Comparison of ENCODE assay signal across 10 mouse cellular contexts in the genomic region with DNA sequence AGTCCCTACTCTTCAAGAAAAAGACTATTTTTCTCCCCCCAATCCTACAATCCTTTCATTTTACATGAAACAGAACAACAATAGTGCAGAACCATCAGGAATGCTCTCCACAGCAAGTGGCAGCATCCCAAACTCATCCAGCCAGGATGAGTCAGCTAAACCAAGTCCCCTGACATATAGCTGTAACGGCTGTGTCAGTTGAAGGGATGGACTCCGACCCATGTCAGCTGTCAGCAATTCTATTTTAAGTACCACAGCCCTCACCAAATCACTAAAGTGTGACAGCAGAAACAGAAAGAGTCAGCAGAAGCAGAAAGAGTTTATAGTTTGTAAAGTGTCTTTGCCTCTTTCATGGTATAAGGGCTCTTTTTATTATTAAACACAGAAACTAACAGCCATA.
DNase-seq lines count a peak whose midpoint lies in the region; ATAC-seq and TF ChIP-seq lines count a peak whose summit lies in the region.
"Had no signal": no experiment of that assay in that cellular context is flagged by ENCODE, and none has a peak within 500 bp of the region (broad histone marks: within the 10 kb centered on the region; RNA-seq: fewer than 3 reads in every experiment).

No protein-coding gene starts in this region.

- H3K4me2 ChIP-seq in midbrain, postnatal 0 days (ENCODE audit: low read depth, low read length, poor library complexity, severe bottlenecking): no peak overlapping the region
- H3K4me2 ChIP-seq in midbrain, embryonic 15.5 days: no peak overlapping the region
- H3K4me2 ChIP-seq in heart, embryonic 15.5 days: no peak overlapping the region
- H3K4me2 ChIP-seq: forebrain, embryonic 12.5 days had no signal

- DNase-seq in cerebellum, adult 11-12 months: no peak
- DNase-seq in midbrain, postnatal 0 days (ENCODE audit: low spot score): peak; percentile 10
- peak; percentile 56 for DNase-seq in yolk sac, embryonic 10.5 days (ENCODE audit: low spot score)
- DNase-seq in layer of hippocampus, adult 8-10 months (ENCODE audit: low spot score in 2 of 2): no peak
- no peak for DNase-seq in thymus, postnatal 14 days
- DNase-seq: thymus, postnatal 25 days had no signal

- 50% methylated on average over 2 of the region's 2 CpGs for WGBS in midbrain, postnatal 0 days
- 54% methylated on average over 2 of the region's 2 CpGs for WGBS in midbrain, embryonic 15.5 days
- 19% methylated on average over 2 of the region's 2 CpGs for WGBS in heart, embryonic 15.5 days

- H3K27me3 ChIP-seq in midbrain, postnatal 0 days (ENCODE audit: insufficient read depth, low read length): no peaks in the 10 kb centered on the region
- no peaks in the 10 kb centered on the region for H3K27me3 ChIP-seq in midbrain, embryonic 15.5 days (replicated peaks)
- H3K27me3 ChIP-seq in heart, embryonic 15.5 days: no peaks in the 10 kb centered on the region
- H3K27me3 ChIP-seq: forebrain, embryonic 12.5 days had no signal

- no peak for TF ChIP-seq CTCF in midbrain, postnatal 0 days (IDR thresholded peaks at IDR 0.05)

- H3K36me3 ChIP-seq in midbrain, postnatal 0 days (ENCODE audit: insufficient read depth, low read length): no peaks in the 10 kb centered on the region
- H3K36me3 ChIP-seq in midbrain, embryonic 15.5 days (replicated peaks): no peaks in the 10 kb centered on the region
- no peaks in the 10 kb centered on the region for H3K36me3 ChIP-seq in heart, embryonic 15.5 days
- H3K36me3 ChIP-seq: forebrain, embryonic 12.5 days had no signal

- H3K9ac ChIP-seq in midbrain, postnatal 0 days (replicated peaks; ENCODE audit: low read length, poor library complexity, severe bottlenecking): no peak overlapping the region
- H3K9ac ChIP-seq in midbrain, embryonic 15.5 days: no peak overlapping the region
- no peak overlapping the region for H3K9ac ChIP-seq in heart, embryonic 15.5 days
- H3K9ac ChIP-seq: forebrain, embryonic 12.5 days had no signal

- H3K9me3 ChIP-seq in midbrain, postnatal 0 days (ENCODE audit: low read length): no peaks in the 10 kb centered on the region
- H3K9me3 ChIP-seq in midbrain, embryonic 15.5 days: no peaks in the 10 kb centered on the region
- H3K9me3 ChIP-seq in heart, embryonic 15.5 days (replicated peaks): no peaks in the 10 kb centered on the region
- H3K9me3 ChIP-seq: forebrain, embryonic 12.5 days had no signal

- no peak overlapping the region for H3K27ac ChIP-seq in midbrain, postnatal 0 days (ENCODE audit: low read depth, low read length)
- H3K27ac ChIP-seq in midbrain, embryonic 15.5 days: no peak overlapping the region
- 0 out of 2 replicates have a peak overlapping the region, but pooled peaks have one; percentile 37 for H3K27ac ChIP-seq in heart, embryonic 15.5 days
- H3K27ac ChIP-seq: forebrain, embryonic 12.5 days had no signal

- ATAC-seq in cerebellum, adult (ENCODE audit: insufficient number of reproducible peaks, low FRiP score, low TSS enrichment): peak; percentile 68; the same call in 1 of the 2 replicates
- ATAC-seq in midbrain, postnatal 0 days (ENCODE audit: low FRiP score): no peak
- ATAC-seq in midbrain, embryonic 15.5 days (replicated peaks): no peak
- ATAC-seq in heart, embryonic 15.5 days (replicated peaks; ENCODE audit: insufficient number of reproducible peaks, insufficient read depth, low FRiP score, low read depth): 0 out of 2 replicates have a peak, but pooled peaks have one; percentile 27

- no peak overlapping the region for H3K4me3 ChIP-seq in midbrain, postnatal 0 days (ENCODE audit: low read depth, low read length)
- no peak overlapping the region for H3K4me3 ChIP-seq in midbrain, embryonic 15.5 days
- H3K4me3 ChIP-seq in heart, embryonic 15.5 days: no peak overlapping the region
- H3K4me3 ChIP-seq: forebrain, embryonic 12.5 days had no signal

- H3K4me1 ChIP-seq in midbrain, postnatal 0 days (ENCODE audit: insufficient read depth, low read length): no peaks in the 10 kb centered on the region
- no peaks in the 10 kb centered on the region for H3K4me1 ChIP-seq in midbrain, embryonic 15.5 days
- peaks cover 12% of the 10 kb centered on the region for H3K4me1 ChIP-seq in heart, embryonic 15.5 days (replicated peaks)
- H3K4me1 ChIP-seq: forebrain, embryonic 12.5 days had no signal

Comparison
In these comparisons a context has a peak if more than half of its experiments do, and no peak if none do; other contexts are left out.
1. ATAC-seq: peak in cerebellum, adult (single experiment) and heart, embryonic 15.5 days (single experiment); none in midbrain, postnatal 0 days (single experiment) and midbrain, embryonic 15.5 days (single experiment).
2. DNase-seq: peak in midbrain, postnatal 0 days (single experiment) and yolk sac, embryonic 10.5 days (single experiment); none in cerebellum, adult 11-12 months (single experiment), layer of hippocampus, adult 8-10 months (0 of 2) and thymus, postnatal 14 days (single experiment).